Mouse (Mus musculus): ENCODE measurements at regions not wholly inside any gene's neighbourhood (a gene's known extent, or its start where the extent isn't known, plus 50 kb on each side); places are given as distances from the start of the nearest gene placed in this dataset.

- DNase-seq (ENCODE audit: inconsistent age in 2 of 2, low spot score in 1 of 2) = no peak
Measured at GRCm38 (mm10) chr1:35580474-35580873, 487.7 kb upstream of the Hs6st1 start.

- DNase-seq (ENCODE audit: inconsistent age in 2 of 2, low spot score in 1 of 2) = no peak
Measured at GRCm38 (mm10) chr1:35587900-35588299, 480.3 kb upstream of the Hs6st1 start.

GRCm38 (mm10) chr1:35588939-35589338 is 479.3 kb upstream of the Hs6st1 start:
- no peak for DNase-seq (ENCODE audit: inconsistent age in 2 of 2, low spot score in 1 of 2)

GRCm38 (mm10) chr1:35600847-35601246 is 467.4 kb upstream of the Hs6st1 start:
- no peak for DNase-seq (ENCODE audit: inconsistent age in 2 of 2, low spot score in 1 of 2)

GRCm38 (mm10) chr1:35615131-35615530 is 453.1 kb upstream of the Hs6st1 start:
- no peak for DNase-seq (ENCODE audit: inconsistent age in 2 of 2, low spot score in 1 of 2)

GRCm38 (mm10) chr1:35619476-35619875 is 448.7 kb upstream of the Hs6st1 start:
- no peak for DNase-seq (ENCODE audit: inconsistent age in 2 of 2, low spot score in 1 of 2)

- no peak for DNase-seq (ENCODE audit: inconsistent age in 2 of 2, low spot score in 1 of 2)
Measured at GRCm38 (mm10) chr1:35642595-35642994, 425.6 kb upstream of the Hs6st1 start.

- peak in 1 of 2 experiments; percentile 22 for DNase-seq (ENCODE audit: inconsistent age in 2 of 2, low spot score in 1 of 2)
Measured at GRCm38 (mm10) chr1:35653119-35653956, 414.9 kb upstream of the Hs6st1 start.

GRCm38 (mm10) chr1:35663006-35663405 is 405.2 kb upstream of the Hs6st1 start:
- DNase-seq (ENCODE audit: inconsistent age in 2 of 2, low spot score in 1 of 2) = no peak

- no peak for DNase-seq (ENCODE audit: inconsistent age in 2 of 2, low spot score in 1 of 2)
Measured at GRCm38 (mm10) chr1:35673524-35673923, 394.7 kb upstream of the Hs6st1 start.

GRCm38 (mm10) chr1:35673992-35674391 is 394.2 kb upstream of the Hs6st1 start:
- DNase-seq (ENCODE audit: inconsistent age in 2 of 2, low spot score in 1 of 2) = no peak

GRCm38 (mm10) chr1:35682511-35682949 is 385.7 kb upstream of the Hs6st1 start:
- DNase-seq (ENCODE audit: inconsistent age in 2 of 2, low spot score in 1 of 2) = no peak

- DNase-seq (ENCODE audit: inconsistent age in 2 of 2, low spot score in 1 of 2) = no peak
Measured at GRCm38 (mm10) chr1:35685651-35686050, 382.5 kb upstream of the Hs6st1 start.

- no peak for DNase-seq (ENCODE audit: inconsistent age in 2 of 2, low spot score in 1 of 2)
Measured at GRCm38 (mm10) chr1:35694349-35694748, 373.9 kb upstream of the Hs6st1 start.

- no peak for DNase-seq (ENCODE audit: inconsistent age in 2 of 2, low spot score in 1 of 2)
Measured at GRCm38 (mm10) chr1:35694775-35695591, 373.2 kb upstream of the Hs6st1 start.

GRCm38 (mm10) chr1:35697218-35697617 is 371.0 kb upstream of the Hs6st1 start:
- no peak for DNase-seq (ENCODE audit: inconsistent age in 2 of 2, low spot score in 1 of 2)

- DNase-seq (ENCODE audit: inconsistent age in 2 of 2, low spot score in 1 of 2) = no peak
Measured at GRCm38 (mm10) chr1:35697834-35698500, 370.2 kb upstream of the Hs6st1 start.

GRCm38 (mm10) chr1:35702585-35702984 is 365.6 kb upstream of the Hs6st1 start:
- no peak for DNase-seq (ENCODE audit: inconsistent age in 2 of 2, low spot score in 1 of 2)

GRCm38 (mm10) chr1:35706336-35706735 is 361.9 kb upstream of the Hs6st1 start:
- no peak for DNase-seq (ENCODE audit: inconsistent age in 2 of 2, low spot score in 1 of 2)

- no peak for DNase-seq (ENCODE audit: inconsistent age in 2 of 2, low spot score in 1 of 2)
Measured at GRCm38 (mm10) chr1:35708176-35708788, 359.9 kb upstream of the Hs6st1 start.

GRCm38 (mm10) chr1:35709214-35709613 is 359.0 kb upstream of the Hs6st1 start:
- no peak for DNase-seq (ENCODE audit: inconsistent age in 2 of 2, low spot score in 1 of 2)

Data from adrenal gland, adult (tissue).